Mouse (Mus musculus) cerebellum, adult 2 months (tissue): ENCODE data around the gene Rpl38.

Source experiments
- CTCF ChIP-seq: fragments of 200-500 bp; IDR thresholded peaks from 2 replicates; pipeline ENCODE4 v1.5.1; 2011; ENCODE audit warnings: low read depth, mild to moderate bottlenecking, control low read depth, low read length, moderate library complexity, borderline replicate concordance; ENCODE audit not compliant: insufficient read depth
- POLR2A ChIP-seq: fragments of 200-500 bp; IDR thresholded peaks from 2 replicates; pipeline ENCODE4 v1.6.1; 2011; ENCODE audit warnings: low read length, control low read depth, borderline replicate concordance; ENCODE audit not compliant: insufficient read depth

- TF ChIP-seq CTCF (no peak), POLR2A (no peak)
These were observed 42.1 kb upstream of the Rpl38 start for GRCm38 (mm10) chr11:114626071-114626690.
